Mouse (Mus musculus) liver, embryonic 12.5 days (tissue): ENCODE measurements around the gene Sim2. TPM values are rescaled to one million over a fixed set of nuclear protein-coding genes. Genes with fewer than 3 reads are reported as not detected.

ENCODE experiments used
- ATAC-seq: fragments of 200-750 bp; cut with Nextera tagmentation; 2 replicates; pipeline ENCODE4 v1.8.0; 2017; ENCODE audit warnings: moderate number of reproducible peaks, mild to moderate bottlenecking, moderate library complexity
- H3K27ac ChIP-seq: fragments of 300-500 bp; sonication (generic); 2 replicates; pipeline ENCODE4 v1.5.1; 2016; ENCODE audit warnings: mild to moderate bottlenecking
- H3K27me3 ChIP-seq: fragments of 300-500 bp; sonication (generic); replicated peaks from 2 replicates; pipeline ENCODE4 v1.6.1; 2016; ENCODE audit warnings: mild to moderate bottlenecking, moderate library complexity
- H3K36me3 ChIP-seq: fragments of 300-500 bp; sonication (generic); 2 replicates; pipeline ENCODE4 v1.6.1; 2016; ENCODE audit warnings: mild to moderate bottlenecking, moderate library complexity
- H3K4me1 ChIP-seq: fragments of 300-500 bp; sonication (generic); 2 replicates; pipeline ENCODE4 v1.6.1; 2016
- H3K4me2 ChIP-seq: fragments of 300-500 bp; sonication (generic); 2 replicates; pipeline ENCODE4 v1.6.1; 2016; ENCODE audit warnings: mild to moderate bottlenecking, moderate library complexity
- H3K4me3 ChIP-seq: fragments of 300-500 bp; sonication (generic); 2 replicates; pipeline ENCODE4 v1.5.1; 2016; ENCODE audit warnings: mild to moderate bottlenecking, moderate library complexity
- H3K9ac ChIP-seq: fragments of 300-500 bp; sonication (generic); 2 replicates; pipeline ENCODE4 v1.6.1; 2016; ENCODE audit warnings: mild to moderate bottlenecking, moderate library complexity
- H3K9me3 ChIP-seq: fragments of 300-500 bp; sonication (generic); replicated peaks from 2 replicates; pipeline ENCODE4 v1.6.1; 2016; ENCODE audit warnings: mild to moderate bottlenecking, moderate library complexity
- WGBS: fragments of 180-500 bp; shearing (Covaris S2); methylation state at CpG from one replicate; pipeline ENCODE4 v1.1.7; 2016; ENCODE audit not compliant: insufficient replicate concordance; 5-methylcytosine and 5-hydroxymethylcytosine counted together
- polyA plus RNA-seq: library from polyadenylated mRNA; unstranded; fragments of >200 nt; fragmentation: Nextera tagmentation; extraction: Ambion mirVana; gene quantifications from 2 replicates; pipeline ENCODE4 v1.2.1, GENCODE M21; 2016

Sim2 gene
- not detected in 2 replicates for polyA plus RNA-seq

- ATAC-seq = no peak
- no peak within 1 kb of the TSS for H3K9ac ChIP-seq
- no peaks in the 10 kb centered on the region for H3K36me3 ChIP-seq
- no peak within 1 kb of the TSS for H3K27ac ChIP-seq
- peak within 1 kb of the TSS; percentile 58 for H3K4me2 ChIP-seq
- peak within 1 kb of the TSS; percentile 32 for H3K4me3 ChIP-seq
- peaks cover 14% of the 10 kb centered on the region; the same call in 1 of the 2 replicates for H3K4me1 ChIP-seq
- peaks cover 100% of the 10 kb centered on the region for H3K27me3 ChIP-seq
- no peaks in the 10 kb centered on the region for H3K9me3 ChIP-seq
- under 1% methylated on average over 89 of the region's 96 CpGs for WGBS
Observed at GRCm38 (mm10) chr16:94084711-94085602, at the start of gene Sim2. Gene Sim2 (plus strand): TSS chr16:94084931.

DNA sequence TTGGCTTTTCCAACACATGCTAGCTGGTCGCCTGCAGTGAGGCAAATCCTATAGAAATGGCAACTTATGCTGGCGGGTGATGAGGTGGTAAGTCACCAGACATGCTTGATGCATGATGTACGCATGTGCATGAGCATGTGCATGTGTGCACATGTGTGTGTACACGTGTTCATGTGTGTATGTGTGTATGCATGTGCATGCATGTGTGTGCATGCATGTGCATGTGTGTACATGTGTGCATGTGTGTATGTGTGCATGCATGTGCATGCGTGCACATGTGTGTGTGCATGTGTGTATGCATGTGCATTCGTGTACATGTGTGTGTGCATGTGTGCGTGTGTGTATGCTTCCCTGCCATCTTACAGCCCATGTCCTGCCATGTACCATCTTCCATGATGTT lies 47.5 kb upstream of the Sim2 start:
- Histone ChIP-seq H3K27ac (no peak overlapping the region), H3K27me3 (peaks cover 45% of the 10 kb centered on the region), H3K9ac (no peak overlapping the region), H3K9me3 (no peaks in the 10 kb centered on the region), H3K4me2 (no peak overlapping the region), H3K4me1 (no peaks in the 10 kb centered on the region), H3K4me3 (no peak overlapping the region), H3K36me3 (no peaks in the 10 kb centered on the region)
- 70% methylated on average over 7 of the region's 7 CpGs for WGBS
- no peak for ATAC-seq

DNA sequence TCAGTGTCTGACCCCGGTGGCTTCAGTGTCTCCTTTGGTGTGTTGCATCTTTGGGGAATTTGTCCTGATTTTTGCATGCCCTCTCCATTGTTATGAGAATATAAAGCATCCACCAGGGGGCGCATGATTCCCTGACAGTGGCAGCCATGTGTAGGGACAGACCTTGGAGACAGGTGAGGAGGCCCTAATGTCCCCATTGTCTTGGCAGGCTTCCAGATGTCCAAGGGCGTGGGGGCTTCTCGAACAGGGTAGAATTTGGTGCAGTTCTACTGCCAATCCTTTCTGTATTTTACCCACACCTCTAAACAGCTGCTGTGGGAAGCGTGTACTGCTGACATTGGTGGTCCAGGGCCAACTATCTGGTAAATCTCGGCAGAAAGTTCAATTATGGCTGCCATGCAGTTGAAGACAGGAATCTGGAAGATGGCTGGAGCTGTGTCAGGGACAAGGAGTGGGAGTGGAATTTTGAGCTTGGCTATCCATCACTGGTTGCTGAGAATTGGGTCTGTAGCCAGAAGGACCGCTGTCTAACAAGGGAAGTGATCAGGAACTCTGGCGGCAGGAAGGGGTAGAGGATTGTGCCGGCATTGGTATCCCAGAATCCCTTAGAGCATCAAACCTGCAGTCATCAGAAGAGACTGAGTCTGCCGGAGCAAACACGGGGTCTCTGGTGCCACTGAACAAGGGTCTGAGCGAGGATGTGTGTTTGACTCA lies 46.3 kb upstream of the Sim2 start:
- H3K9me3 ChIP-seq = no peaks in the 10 kb centered on the region
- 58% methylated on average over 12 of the region's 12 CpGs for whole genome bisulfite sequencing
- H3K4me2 ChIP-seq = no peak overlapping the region
- no peaks in the 10 kb centered on the region for H3K4me1 ChIP-seq
- H3K36me3 ChIP-seq = no peaks in the 10 kb centered on the region
- no peak overlapping the region for H3K27ac ChIP-seq
- peaks cover 46% of the 10 kb centered on the region for H3K27me3 ChIP-seq
- ATAC-seq = no peak
- H3K4me3 ChIP-seq = no peak overlapping the region
- no peak overlapping the region for H3K9ac ChIP-seq

DNA sequence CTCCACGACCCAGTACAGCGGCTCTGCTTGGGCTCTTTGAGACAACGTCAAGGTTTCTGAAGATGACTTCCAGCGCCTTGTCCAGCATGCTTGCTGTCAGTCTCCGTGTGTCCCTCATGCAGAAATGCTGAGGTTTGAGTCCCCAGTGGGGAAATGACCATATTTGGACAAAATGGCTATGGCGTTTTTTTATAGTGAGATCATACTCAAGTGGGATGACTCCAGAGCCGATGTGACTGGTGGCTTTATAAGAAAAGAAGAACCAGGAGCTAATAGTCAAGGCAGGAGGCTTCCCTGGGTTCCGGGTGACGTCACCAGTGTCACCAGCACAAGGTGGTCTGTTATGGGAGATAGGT lies 45.8 kb upstream of the Sim2 start:
- Histone ChIP-seq H3K4me2 (no peak overlapping the region), H3K9ac (no peak overlapping the region), H3K4me3 (no peak overlapping the region), H3K27ac (no peak overlapping the region), H3K4me1 (no peaks in the 10 kb centered on the region), H3K36me3 (no peaks in the 10 kb centered on the region), H3K9me3 (no peaks in the 10 kb centered on the region), H3K27me3 (peaks cover 46% of the 10 kb centered on the region)
- ATAC-seq = no peak
- 78% methylated on average over 9 of the region's 9 CpGs for WGBS

DNA sequence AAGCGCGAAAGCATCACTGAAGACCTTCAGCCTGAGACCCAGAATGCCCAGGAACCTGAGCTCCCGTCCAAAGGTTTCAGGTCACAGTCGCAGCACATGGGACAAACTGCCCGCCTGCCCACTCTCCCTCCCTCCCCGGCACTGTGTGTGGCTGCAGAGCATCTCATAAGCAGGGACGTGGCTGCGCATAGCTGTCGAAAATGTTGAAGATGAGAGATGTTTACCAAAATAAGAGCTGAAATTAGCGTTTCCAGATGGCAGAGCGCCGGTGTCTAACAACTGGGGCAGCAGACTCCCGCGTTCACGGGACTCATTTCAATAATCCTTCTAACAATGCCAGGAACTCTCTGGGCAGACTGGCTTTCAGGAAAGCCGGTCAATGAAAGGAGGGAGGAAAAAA lies 44.2 kb upstream of the Sim2 start:
- H3K27ac ChIP-seq = no peak overlapping the region
- H3K9ac ChIP-seq = no peak overlapping the region
- no peak overlapping the region for H3K4me2 ChIP-seq
- no peak overlapping the region for H3K4me3 ChIP-seq
- no peaks in the 10 kb centered on the region for H3K36me3 ChIP-seq
- ATAC-seq = no peak
- WGBS = 52% methylated on average over 16 of the region's 16 CpGs
- H3K4me1 ChIP-seq = no peaks in the 10 kb centered on the region
- H3K9me3 ChIP-seq = no peaks in the 10 kb centered on the region
- H3K27me3 ChIP-seq = peaks cover 42% of the 10 kb centered on the region

GRCm38 (mm10) chr16:94041065-94041712 lies 43.5 kb upstream of the Sim2 start:
- 41% methylated on average over 18 of the region's 18 CpGs for WGBS

GRCm38 (mm10) chr16:94043797-94044196 lies 40.9 kb upstream of the Sim2 start:
- no peak overlapping the region for H3K9ac ChIP-seq
- H3K4me2 ChIP-seq = no peak overlapping the region
- H3K27me3 ChIP-seq = peaks cover 33% of the 10 kb centered on the region
- no peak for ATAC-seq
- H3K9me3 ChIP-seq = no peaks in the 10 kb centered on the region
- H3K4me1 ChIP-seq = no peaks in the 10 kb centered on the region
- WGBS = 65% methylated on average over 1 of the region's 1 CpGs
- H3K4me3 ChIP-seq = no peak overlapping the region
- no peak overlapping the region for H3K27ac ChIP-seq
- H3K36me3 ChIP-seq = no peaks in the 10 kb centered on the region

More at GRCm38 (mm10) chr16:94041065-94041712, 43.5 kb upstream of the Sim2 start:
- no peaks in the 10 kb centered on the region for H3K4me1 ChIP-seq
- H3K4me2 ChIP-seq = no peak overlapping the region
- H3K27ac ChIP-seq = no peak overlapping the region
- ATAC-seq = no peak
- H3K9ac ChIP-seq = no peak overlapping the region
- H3K36me3 ChIP-seq = no peaks in the 10 kb centered on the region
- no peaks in the 10 kb centered on the region for H3K9me3 ChIP-seq
- no peak overlapping the region for H3K4me3 ChIP-seq
- H3K27me3 ChIP-seq = peaks cover 42% of the 10 kb centered on the region

DNA sequence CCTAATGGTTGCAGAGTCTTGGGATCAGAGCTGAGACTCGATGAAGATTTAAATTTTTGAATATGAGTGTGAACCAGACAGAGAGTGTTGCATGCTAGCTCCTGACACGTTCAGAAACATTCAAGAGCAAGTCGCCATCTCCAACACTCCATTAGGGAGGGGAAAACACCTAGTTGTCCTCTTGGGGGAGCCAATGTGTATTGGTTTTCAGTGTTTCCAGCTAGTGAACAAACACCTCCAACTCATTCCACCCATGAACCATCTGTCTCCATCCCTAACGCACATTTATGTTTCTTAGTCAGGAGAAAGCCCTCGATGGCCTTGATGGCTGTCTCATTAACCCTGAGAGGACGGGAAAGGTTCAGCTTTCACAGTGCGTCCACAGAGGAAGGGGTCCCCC lies 39.7 kb upstream of the Sim2 start:
- no peak overlapping the region for H3K4me2 ChIP-seq
- H3K9me3 ChIP-seq = no peaks in the 10 kb centered on the region
- no peaks in the 10 kb centered on the region for H3K36me3 ChIP-seq
- no peak overlapping the region for H3K9ac ChIP-seq
- no peaks in the 10 kb centered on the region for H3K4me1 ChIP-seq
- 24% methylated on average over 7 of the region's 7 CpGs for whole genome bisulfite sequencing
- no peak overlapping the region for H3K4me3 ChIP-seq
- ATAC-seq = no peak
- peaks cover 22% of the 10 kb centered on the region for H3K27me3 ChIP-seq
- H3K27ac ChIP-seq = no peak overlapping the region

GRCm38 (mm10) chr16:94050368-94050767 lies 34.4 kb upstream of the Sim2 start:
- Histone ChIP-seq H3K9me3 (no peaks in the 10 kb centered on the region), H3K27me3 (no peaks in the 10 kb centered on the region; the same call in 1 of the 2 replicates), H3K4me1 (no peaks in the 10 kb centered on the region), H3K4me2 (no peak overlapping the region), H3K27ac (no peak overlapping the region), H3K9ac (no peak overlapping the region), H3K4me3 (no peak overlapping the region), H3K36me3 (no peaks in the 10 kb centered on the region)
- no peak for ATAC-seq
- WGBS = 78% methylated on average over 3 of the region's 3 CpGs

DNA sequence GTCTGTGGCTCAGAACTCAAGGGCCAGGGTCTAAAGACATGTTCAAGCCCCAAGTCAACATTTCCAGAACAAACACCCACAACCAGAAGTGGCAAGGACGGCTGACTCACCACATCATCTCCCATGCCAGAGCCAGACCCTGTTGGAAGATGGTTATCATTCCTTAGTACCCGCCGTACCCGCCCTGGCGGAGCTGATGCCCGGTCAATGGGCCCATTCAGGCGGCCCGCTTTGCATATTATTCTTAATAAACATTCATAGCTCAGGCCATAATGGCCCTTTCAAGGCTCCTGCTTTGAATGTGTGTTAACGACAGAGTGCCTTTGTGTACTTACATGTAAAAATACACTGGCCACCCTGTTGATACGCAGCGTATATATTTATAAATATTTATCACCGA lies 29.6 kb upstream of the Sim2 start:
- WGBS = 83% methylated on average over 12 of the region's 12 CpGs
- Histone ChIP-seq H3K9ac (no peak overlapping the region), H3K36me3 (no peaks in the 10 kb centered on the region), H3K4me3 (no peak overlapping the region), H3K27ac (no peak overlapping the region), H3K4me2 (no peak overlapping the region), H3K9me3 (no peaks in the 10 kb centered on the region), H3K27me3 (no peaks in the 10 kb centered on the region; the same call in 1 of the 2 replicates), H3K4me1 (no peaks in the 10 kb centered on the region)
- no peak for ATAC-seq

DNA sequence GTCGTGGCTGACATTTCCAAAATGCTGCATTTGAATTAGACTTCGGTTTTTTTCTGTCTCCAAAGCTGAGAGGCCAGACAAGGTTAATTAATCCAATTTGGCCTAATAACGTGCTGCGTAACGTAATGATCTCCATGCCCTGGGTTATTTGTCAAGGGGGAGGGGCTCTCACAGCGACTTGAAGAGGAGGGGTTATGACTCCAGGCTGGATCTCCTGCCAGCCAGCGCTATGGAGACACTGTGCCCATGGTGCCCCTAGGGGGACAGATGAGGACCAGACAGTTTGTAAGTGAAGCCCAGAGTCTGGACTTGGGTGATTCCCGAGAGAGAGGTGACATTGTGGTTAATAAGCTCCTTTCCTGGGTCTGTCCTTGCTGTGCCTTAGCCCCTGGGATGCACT lies 29.2 kb upstream of the Sim2 start:
- Histone ChIP-seq H3K4me2 (no peak overlapping the region), H3K4me3 (no peak overlapping the region), H3K4me1 (no peaks in the 10 kb centered on the region), H3K9me3 (no peaks in the 10 kb centered on the region), H3K27me3 (no peaks in the 10 kb centered on the region; the same call in 1 of the 2 replicates), H3K27ac (no peak overlapping the region), H3K36me3 (no peaks in the 10 kb centered on the region), H3K9ac (no peak overlapping the region)
- WGBS = 62% methylated on average over 8 of the region's 8 CpGs
- no peak for ATAC-seq

GRCm38 (mm10) chr16:94059820-94060219 lies 24.9 kb upstream of the Sim2 start:
- H3K9ac ChIP-seq = no peak overlapping the region
- no peaks in the 10 kb centered on the region for H3K4me1 ChIP-seq
- no peak overlapping the region for H3K4me2 ChIP-seq
- ATAC-seq = no peak
- H3K36me3 ChIP-seq = no peaks in the 10 kb centered on the region
- no peaks in the 10 kb centered on the region for H3K9me3 ChIP-seq
- H3K27me3 ChIP-seq = no peaks in the 10 kb centered on the region
- 67% methylated on average over 9 of the region's 9 CpGs for WGBS
- H3K4me3 ChIP-seq = no peak overlapping the region
- H3K27ac ChIP-seq = no peak overlapping the region
